In genomic region chr3:137895196-137895595, GRCm38 (mm10) we compare ENCODE assay signal across 10 mouse cellular contexts. TPM values are rescaled to one million over a fixed set of nuclear protein-coding genes. Genes with fewer than 3 reads are reported as not detected.
DNase-seq lines count a peak whose midpoint lies in the region; ATAC-seq and TF ChIP-seq lines count a peak whose summit lies in the region.
"Had no signal": no experiment of that assay in that cellular context is flagged by ENCODE, and none has a peak within 500 bp of the region (broad histone marks: within the 10 kb centered on the region; RNA-seq: fewer than 3 reads in every experiment).

No protein-coding gene starts in this region.

- H3K4me2 ChIP-seq in midbrain, postnatal 0 days (ENCODE audit: low read depth, low read length, poor library complexity, severe bottlenecking): no peak overlapping the region
- H3K4me2 ChIP-seq in midbrain, embryonic 15.5 days: no peak overlapping the region

- H3K9ac ChIP-seq in midbrain, postnatal 0 days (replicated peaks; ENCODE audit: low read length, poor library complexity, severe bottlenecking): no peak overlapping the region
- no peak overlapping the region for H3K9ac ChIP-seq in midbrain, embryonic 15.5 days

- WGBS in midbrain, postnatal 0 days: 88% methylated on average over 3 of the region's 3 CpGs
- 95% methylated on average over 3 of the region's 3 CpGs for WGBS in midbrain, embryonic 15.5 days

- H3K36me3 ChIP-seq in midbrain, postnatal 0 days (ENCODE audit: insufficient read depth, low read length): peaks cover 18% of the 10 kb centered on the region
- H3K36me3 ChIP-seq in midbrain, embryonic 15.5 days (replicated peaks): peaks cover 5% of the 10 kb centered on the region; the same call in 1 of the 2 replicates

- DNase-seq in gastrocnemius, adult 2 months: no peak
- no peak for DNase-seq in gastrocnemius, postnatal 4 days (ENCODE audit: low spot score in 2 of 2)
- DNase-seq in midbrain, postnatal 0 days (ENCODE audit: low spot score): no peak
- peak; percentile 18 for DNase-seq in c-Kit-positive CD71-positive TER-119-positive erythroid progenitor cells, embryonic 14.5 days (ENCODE audit: low spot score)
- peak; percentile 39 for DNase-seq in thymus, postnatal 14 days
- DNase-seq in layer of hippocampus, adult 9-11 months: no peak
- no peak for DNase-seq in layer of hippocampus, postnatal 25 days (ENCODE audit: extremely low spot score in 1 of 2, low spot score in 1 of 2)
- DNase-seq: gastrocnemius, postnatal 25 days had no signal

- peak; percentile 52 for TF ChIP-seq CTCF in gastrocnemius, adult 2 months (IDR thresholded peaks at IDR 0.05)
- peak; percentile 51 for TF ChIP-seq CTCF in midbrain, postnatal 0 days (IDR thresholded peaks at IDR 0.05)

- no peak overlapping the region for H3K27ac ChIP-seq in gastrocnemius, adult 2 months
- H3K27ac ChIP-seq in midbrain, postnatal 0 days (ENCODE audit: low read depth, low read length): no peak overlapping the region
- H3K27ac ChIP-seq in midbrain, embryonic 15.5 days: no peak overlapping the region

- H3K9me3 ChIP-seq in midbrain, postnatal 0 days (ENCODE audit: low read length): no peaks in the 10 kb centered on the region
- H3K9me3 ChIP-seq in midbrain, embryonic 15.5 days: no peaks in the 10 kb centered on the region
- H3K9me3 ChIP-seq: megakaryocyte, embryonic 14.5 days had no signal

- no peak for ATAC-seq in midbrain, postnatal 0 days (ENCODE audit: low FRiP score)
- ATAC-seq in midbrain, embryonic 15.5 days (replicated peaks): no peak

- no peaks in the 10 kb centered on the region for H3K27me3 ChIP-seq in midbrain, postnatal 0 days (ENCODE audit: insufficient read depth, low read length)
- no peaks in the 10 kb centered on the region for H3K27me3 ChIP-seq in midbrain, embryonic 15.5 days (replicated peaks)
- H3K27me3 ChIP-seq: megakaryocyte, embryonic 14.5 days had no signal

- intact Hi-C loops in gastrocnemius, adult 2 months (cut with DNase I): no loop called here

- no peaks in the 10 kb centered on the region for H3K4me1 ChIP-seq in midbrain, postnatal 0 days (ENCODE audit: insufficient read depth, low read length)
- H3K4me1 ChIP-seq in midbrain, embryonic 15.5 days: no peaks in the 10 kb centered on the region

- no peak overlapping the region for H3K4me3 ChIP-seq in gastrocnemius, adult 2 months
- no peak overlapping the region for H3K4me3 ChIP-seq in midbrain, postnatal 0 days (ENCODE audit: low read depth, low read length)
- no peak overlapping the region for H3K4me3 ChIP-seq in midbrain, embryonic 15.5 days
- H3K4me3 ChIP-seq: megakaryocyte, embryonic 14.5 days had no signal

RNA-seq across cellular contexts. Expression of gene Lamtor3, which starts 23.1 kb away (rescaled TPM):
- 10 to 100 TPM; 45.9 to 53.1 TPM for total RNA-seq in gastrocnemius, adult 2 months (2021)
- 10 to 100 TPM; 55.8 to 59.8 TPM for total RNA-seq in gastrocnemius, postnatal 4 days (2021)
- 87.1 and 97.7 TPM in 2 replicates for total RNA-seq in midbrain, postnatal 0 days (2014; rRNA removed)
- polyA plus RNA-seq in midbrain, postnatal 0 days (2015; fragmentation: Nextera tagmentation; extraction: Ambion mirVana): 113 and 122 TPM in 2 replicates
- 133 and 134 TPM in 2 replicates for polyA plus RNA-seq in midbrain, embryonic 15.5 days (2015; fragmentation: Nextera tagmentation; extraction: Ambion mirVana)
- 10 to 100 TPM; 66.3 to 69.6 TPM for total RNA-seq in layer of hippocampus, postnatal 25 days (2021)

RNA-seq across cellular contexts. Expression of gene Dnajb14, which starts 27.7 kb away (rescaled TPM):
- 1 to 10 TPM; 7.6 to 9.5 TPM for total RNA-seq in gastrocnemius, adult 2 months (2021)
- total RNA-seq in gastrocnemius, postnatal 4 days (2021): 10 to 100 TPM; 13.0 to 14.4 TPM
- 23.1 and 24.3 TPM in 2 replicates for total RNA-seq in midbrain, postnatal 0 days (2014; rRNA removed)
- 16.9 and 17.2 TPM in 2 replicates for polyA plus RNA-seq in midbrain, postnatal 0 days (2015; fragmentation: Nextera tagmentation; extraction: Ambion mirVana)
- 15.8 and 16.7 TPM in 2 replicates for polyA plus RNA-seq in midbrain, embryonic 15.5 days (2015; fragmentation: Nextera tagmentation; extraction: Ambion mirVana)
- total RNA-seq in layer of hippocampus, postnatal 25 days (2021): 10 to 100 TPM; 46.1 to 50.5 TPM

RNA-seq across cellular contexts. Expression of gene H2afz, which starts 30.9 kb away (rescaled TPM):
- total RNA-seq in gastrocnemius, adult 2 months (2021): 10 to 100 TPM; 64.1 to 76.3 TPM
- total RNA-seq in gastrocnemius, postnatal 4 days (2021): 100 to 1,000 TPM; 211 to 212 TPM
- 327 and 404 TPM in 2 replicates for total RNA-seq in midbrain, postnatal 0 days (2014; rRNA removed)
- 573 and 609 TPM in 2 replicates for polyA plus RNA-seq in midbrain, postnatal 0 days (2015; fragmentation: Nextera tagmentation; extraction: Ambion mirVana)
- 694 and 721 TPM in 2 replicates for polyA plus RNA-seq in midbrain, embryonic 15.5 days (2015; fragmentation: Nextera tagmentation; extraction: Ambion mirVana)
- 100 to 1,000 TPM; 141 to 151 TPM for total RNA-seq in layer of hippocampus, postnatal 25 days (2021)

Comparison
In these comparisons a context has a peak if more than half of its experiments do, and no peak if none do; other contexts are left out.
1. DNase-seq: peak in c-Kit-positive CD71-positive TER-119-positive erythroid progenitor cells, embryonic 14.5 days (single experiment) and thymus, postnatal 14 days (single experiment); none in gastrocnemius, adult 2 months (single experiment), gastrocnemius, postnatal 4 days (0 of 2), midbrain, postnatal 0 days (single experiment), layer of hippocampus, adult 9-11 months (single experiment) and layer of hippocampus, postnatal 25 days (0 of 2).